Mouse (Mus musculus) liver, postnatal 0 days (tissue): Measurements from ENCODE around the gene Nupl1. TPM values are rescaled to one million over a fixed set of nuclear protein-coding genes. Genes with fewer than 3 reads are reported as not detected.

Experiments
- ATAC-seq: fragments of 200-750 bp; cut with Nextera tagmentation; 2 replicates; pipeline ENCODE4 v1.8.0; 2017; ENCODE audit warnings: mild to moderate bottlenecking, moderate library complexity
- DNase-seq: peaks from one replicate; pipeline ENCODE4 v3.0.0-alpha.2; 2016
- H3K27ac ChIP-seq: fragments of 300-500 bp; sonication (generic); 2 replicates; pipeline ENCODE4 v1.5.1; 2014; ENCODE audit warnings: antibody characterized with exemption, moderate library complexity, mild to moderate bottlenecking, low read depth
- H3K27me3 ChIP-seq: fragments of 300-500 bp; sonication (generic); 2 replicates; pipeline ENCODE4 v1.6.1; 2014; ENCODE audit warnings: low read length, control low read depth, mixed read lengths; ENCODE audit not compliant: insufficient read depth
- H3K36me3 ChIP-seq: fragments of 300-500 bp; sonication (generic); replicated peaks from 2 replicates; pipeline ENCODE4 v1.6.1; 2014; ENCODE audit warnings: mild to moderate bottlenecking, control low read depth, low read length, moderate library complexity, mixed read lengths; ENCODE audit not compliant: insufficient read depth
- H3K4me1 ChIP-seq: fragments of 300-500 bp; sonication (generic); 2 replicates; pipeline ENCODE4 v1.6.1; 2014; ENCODE audit warnings: antibody characterized with exemption, mild to moderate bottlenecking, control low read depth; ENCODE audit not compliant: insufficient read depth
- H3K4me2 ChIP-seq: fragments of 300-500 bp; sonication (generic); 2 replicates; pipeline ENCODE4 v1.6.1; 2014; ENCODE audit warnings: low read depth, mild to moderate bottlenecking, low read length, moderate library complexity, mixed read lengths
- H3K4me3 ChIP-seq: fragments of 300-500 bp; sonication (generic); 2 replicates; pipeline ENCODE4 v1.5.1; 2014; ENCODE audit warnings: low read depth, low read length
- H3K9ac ChIP-seq: fragments of 300-500 bp; sonication (generic); replicated peaks from 2 replicates; pipeline ENCODE4 v1.6.1; 2014; ENCODE audit warnings: mild to moderate bottlenecking, moderate library complexity
- H3K9me3 ChIP-seq: fragments of 300-500 bp; sonication (generic); 2 replicates; pipeline ENCODE4 v1.6.1; 2016; ENCODE audit warnings: mild to moderate bottlenecking, control low read depth, low read length, mixed read lengths
- CTCF ChIP-seq: sonication (generic); IDR thresholded peaks from 2 replicates; pipeline ENCODE4 v1.5.1; 2016; ENCODE audit warnings: antibody characterized with exemption, low read depth
- EP300 ChIP-seq: IDR thresholded peaks from 2 replicates; pipeline ENCODE4 v1.6.1; 2016; ENCODE audit warnings: antibody characterized with exemption, low read depth, mild to moderate bottlenecking
- WGBS: fragments of 180-500 bp; shearing (Covaris S2); extraction: QIAGEN DNeasy Blood & Tissue Kit; methylation state at CpG from one replicate; pipeline ENCODE4 v1.1.7; 2014; ENCODE audit not compliant: insufficient replicate concordance; 5-methylcytosine and 5-hydroxymethylcytosine counted together
- microRNA counts: library from miRNA; unstranded; fragments of <30 nt; microRNA quantifications from one replicate; lab custom pipeline; 2015
- microRNA-seq: library from miRNA; unstranded; fragments of <30 nt; microRNA quantifications from one replicate; pipeline ENCODE4, GENCODE M21; 2016
- polyA plus RNA-seq: library from polyadenylated mRNA; unstranded; fragments of >200 nt; fragmentation: Nextera tagmentation; extraction: Ambion mirVana; gene quantifications from 2 replicates; pipeline ENCODE4 v1.2.1, GENCODE M21; 2015

Nupl1 gene
- polyA plus RNA-seq, 1 experiment from 2014 or later, result not detected

DNA sequence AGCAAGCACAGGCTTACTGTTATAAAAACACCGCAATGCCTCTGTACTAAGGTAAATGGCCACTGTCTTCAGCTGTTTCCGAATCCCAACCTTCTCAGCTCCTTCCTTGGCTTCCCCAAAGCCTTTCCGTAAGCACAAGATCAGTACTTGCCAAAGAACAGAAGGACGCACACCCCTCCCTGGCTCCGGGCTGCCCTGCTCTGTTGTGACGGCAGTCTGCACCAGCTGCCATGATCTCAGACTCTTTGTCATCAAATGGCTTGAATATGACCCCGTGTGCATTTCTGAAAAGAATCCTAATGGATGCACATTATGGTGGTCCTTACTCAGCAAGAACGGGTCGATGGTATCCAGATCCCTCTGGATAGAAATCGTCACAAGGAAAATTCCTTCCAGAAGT is 108.0 kb downstream of the Nupl1 start:
- ATAC-seq, result no peak
- Histone ChIP-seq H3K36me3 (no peaks in the 10 kb centered on the region), H3K27me3 (no peaks in the 10 kb centered on the region), H3K4me3 (no peak overlapping the region), H3K27ac (no peak overlapping the region), H3K9ac (no peak overlapping the region), H3K9me3 (no peaks in the 10 kb centered on the region), H3K4me2 (no peak overlapping the region), H3K4me1 (no peaks in the 10 kb centered on the region; the same call in 1 of the 2 replicates)
- no peak for DNase-seq
- 81% methylated on average over 10 of the region's 10 CpGs for WGBS
- TF ChIP-seq EP300 (no peak), CTCF (no peak)

DNA sequence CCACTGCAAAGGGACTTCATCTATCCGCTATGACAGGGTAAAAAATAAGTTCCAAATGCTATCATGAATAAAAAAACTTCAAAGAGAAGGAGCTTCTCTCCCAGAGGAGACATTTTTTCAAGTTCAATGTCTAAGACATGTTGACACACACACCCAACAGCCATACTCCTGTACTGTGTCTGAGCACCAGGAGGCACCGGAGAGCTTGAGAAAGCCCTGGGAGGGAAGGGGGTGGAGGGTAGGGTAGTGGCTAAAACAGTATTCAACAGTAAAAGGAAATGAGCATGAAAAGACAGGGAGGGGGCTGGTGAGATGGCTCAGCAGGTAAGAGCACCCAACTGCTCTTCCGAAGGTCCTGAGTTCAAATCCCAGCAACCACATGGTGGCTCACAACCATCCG is 112.9 kb downstream of the Nupl1 start:
- WGBS, result 86% methylated on average over 3 of the region's 4 CpGs
- H3K36me3 ChIP-seq, result no peaks in the 10 kb centered on the region
- DNase-seq (no peak), ATAC-seq (no peak)
- H3K9me3 ChIP-seq, result no peaks in the 10 kb centered on the region
- no peaks in the 10 kb centered on the region for H3K4me1 ChIP-seq
- H3K27me3 ChIP-seq, result no peaks in the 10 kb centered on the region
- TF ChIP-seq EP300 (no peak), CTCF (peak; percentile 29; the same call in 1 of the 2 replicates)
- H3K4me3 ChIP-seq, result no peak overlapping the region
- H3K27ac ChIP-seq, result no peak overlapping the region
- H3K4me2 ChIP-seq, result no peak overlapping the region
- no peak overlapping the region for H3K9ac ChIP-seq

DNA sequence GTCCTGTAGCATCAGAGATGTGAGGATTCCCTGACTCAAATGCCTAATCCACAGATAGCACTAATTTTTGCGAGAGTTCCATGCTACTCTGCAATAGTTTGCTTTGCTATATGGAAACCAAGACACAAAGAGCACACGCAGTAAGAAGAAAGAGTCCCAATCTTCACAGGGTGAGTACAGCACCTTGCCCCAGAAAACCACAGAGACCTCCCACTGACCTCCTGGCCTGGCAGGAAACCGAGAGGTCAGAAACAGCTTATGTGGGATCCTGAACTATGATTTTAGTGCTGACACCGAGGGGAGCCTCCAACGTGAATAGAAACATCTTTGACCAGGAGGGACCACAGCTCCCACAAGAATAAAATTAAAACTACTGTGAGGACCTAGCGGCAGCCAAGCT is 113.4 kb downstream of the Nupl1 start:
- Histone ChIP-seq H3K36me3 (no peaks in the 10 kb centered on the region), H3K9me3 (no peaks in the 10 kb centered on the region), H3K4me2 (no peak overlapping the region), H3K4me1 (no peaks in the 10 kb centered on the region), H3K9ac (no peak overlapping the region), H3K27ac (no peak overlapping the region), H3K4me3 (no peak overlapping the region), H3K27me3 (no peaks in the 10 kb centered on the region)
- no peak for DNase-seq
- ATAC-seq, result no peak
- WGBS, result 42% methylated on average over 6 of the region's 6 CpGs
- TF ChIP-seq EP300 (no peak), CTCF (no peak)

GRCm38 (mm10) chr14:60135801-60136200 is 115.4 kb downstream of the Nupl1 start:
- Histone ChIP-seq H3K27me3 (no peaks in the 10 kb centered on the region), H3K9me3 (no peaks in the 10 kb centered on the region), H3K4me1 (no peaks in the 10 kb centered on the region), H3K36me3 (no peaks in the 10 kb centered on the region), H3K4me2 (no peak overlapping the region), H3K9ac (no peak overlapping the region), H3K27ac (no peak overlapping the region), H3K4me3 (no peak overlapping the region)
- no peak for ATAC-seq
- no peak for TF ChIP-seq EP300
- TF ChIP-seq CTCF, result no peak
- 73% methylated on average over 4 of the region's 4 CpGs for WGBS
- DNase-seq, result no peak

- Histone ChIP-seq H3K27me3 (no peaks in the 10 kb centered on the region), H3K4me1 (no peaks in the 10 kb centered on the region), H3K9me3 (no peaks in the 10 kb centered on the region), H3K9ac (no peak overlapping the region), H3K4me3 (no peak overlapping the region), H3K27ac (no peak overlapping the region), H3K4me2 (peak overlapping the region; percentile 45; the same call in 1 of the 2 replicates), H3K36me3 (no peaks in the 10 kb centered on the region)
- no peak for ATAC-seq
- no peak for TF ChIP-seq EP300
- TF ChIP-seq CTCF, result no peak
- DNase-seq, result no peak
- WGBS, result 66% methylated on average over 9 of the region's 9 CpGs
These were observed 116.5 kb downstream of the Nupl1 start for GRCm38 (mm10) chr14:60134720-60135119.

MicroRNAs encoded within 50 kb of the gene (microRNA counts, 519-probe panel; counts per million panel counts)
- microRNA mmu-miR-719 (lab: Ali Mortazavi, UCI), result not detected

Small RNA genes within 50 kb of the gene (microRNA-seq; reads per million reads assigned to microRNA genes)
- gene Mir719, result not detected

Other genes starting within 250 kb of the Nupl1 start
- 5.6 and 7.5 TPM in 2 replicates for gene Atp8a2, start 54.3 kb downstream of the Nupl1 start, polyA plus RNA-seq
- 10.8 and 13.2 TPM in 2 replicates for gene Gm49336, start 76 bp upstream of the Nupl1 start, polyA plus RNA-seq
- gene Mtmr6, start 13.8 kb upstream of the Nupl1 start, polyA plus RNA-seq, result 8.8 and 9.4 TPM in 2 replicates
- 0.86 and 1.0 TPM in 2 replicates for gene Amer2, start 121.8 kb upstream of the Nupl1 start, polyA plus RNA-seq